Mouse (Mus musculus): ENCODE results near the gene Rnf130.

DNA sequence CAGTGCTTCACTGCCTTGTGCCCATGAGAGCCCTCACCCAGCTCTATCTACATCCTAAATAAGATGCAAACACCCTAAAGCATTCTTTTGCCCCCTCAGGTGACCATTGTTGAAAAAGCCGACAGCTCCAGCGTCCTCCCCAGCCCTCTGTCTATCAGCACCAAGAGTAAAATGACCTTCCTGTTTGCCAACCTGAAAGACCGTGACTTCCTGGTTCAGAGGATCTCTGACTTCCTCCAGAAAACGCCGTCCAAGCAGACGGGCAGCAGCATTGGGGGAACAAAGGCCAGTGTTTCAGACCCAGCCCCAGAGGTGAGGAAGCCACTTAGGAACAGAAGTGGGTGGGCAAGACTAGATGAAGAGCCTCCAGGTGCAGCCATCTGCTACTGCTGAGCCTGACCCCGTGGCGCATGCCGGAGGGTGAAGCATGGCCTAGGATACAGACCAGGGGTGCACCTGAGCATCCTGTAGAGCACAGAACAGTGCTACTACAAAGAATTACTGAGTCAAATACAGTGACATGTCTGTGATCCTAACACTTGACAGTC lies 124.5 kb downstream of the Rnf130 start:
- TF ChIP-seq CTCF (IDR thresholded peaks at IDR 0.05), result no peak
- no peak for TF ChIP-seq EP300 (IDR thresholded peaks at IDR 0.05)

Measured in lung, postnatal 0 days (tissue).